Mouse (Mus musculus) MEL (cell line): ENCODE measurements at regions not wholly inside any gene's neighbourhood (a gene's known extent, or its start where the extent isn't known, plus 50 kb on each side); places are given as distances from the start of the nearest gene placed in this dataset.

Experiments
- DNase-seq: peaks from one replicate; pipeline ENCODE4 v3.0.0; 2011; ENCODE audit warnings: low read depth, low spot score
- H3K27ac ChIP-seq: 2 replicates; pipeline ENCODE4 v1.5.1; 2012; ENCODE audit warnings: low read depth, mild to moderate bottlenecking, control low read depth, low read length, moderate library complexity; ENCODE audit not compliant: control insufficient read depth
- H3K27me3 ChIP-seq, 2 experiments: fragments of 150-350 bp in 1 of 2; sonication (generic) in 1 of 2; 2 replicates each; pipeline ENCODE4 v1.6.1; 2012; ENCODE audit warnings: low read length in 2 of 2, mild to moderate bottlenecking in 2 of 2, improper control_type of control experiment in 1 of 2, moderate library complexity in 1 of 2; ENCODE audit not compliant: insufficient read depth in 2 of 2, control insufficient read depth in 1 of 2
- H3K36me3 ChIP-seq, 2 experiments: 2 replicates each; pipeline ENCODE4 v1.6.1; 2012 to 2014; ENCODE audit warnings: low read length in 2 of 2, improper control_type of control experiment in 1 of 2, inconsistent platforms in 1 of 2, mild to moderate bottlenecking in 1 of 2; ENCODE audit not compliant: insufficient read depth in 2 of 2, control insufficient read depth in 1 of 2
- H3K4me1 ChIP-seq, 2 experiments: fragments of 150-350 bp in 1 of 2; sonication (generic) in 1 of 2; 2 replicates each; pipeline ENCODE4 v1.6.1; 2012; ENCODE audit warnings: low read length in 2 of 2, improper control_type of control experiment in 1 of 2, mild to moderate bottlenecking in 1 of 2; ENCODE audit not compliant: insufficient read depth in 2 of 2, control insufficient read depth in 1 of 2
- H3K4me3 ChIP-seq, 2 experiments: fragments of 150-350 bp in 1 of 2; sonication (generic) in 1 of 2; 2 replicates each; pipeline ENCODE4 v1.5.1; 2012; ENCODE audit warnings: low read depth in 2 of 2, low read length in 2 of 2, mild to moderate bottlenecking in 2 of 2, moderate library complexity in 2 of 2, control low read depth in 1 of 2, improper control_type of control experiment in 1 of 2; ENCODE audit not compliant: control insufficient read depth in 1 of 2, insufficient read depth in 1 of 2
- H3K79me2 ChIP-seq: 2 replicates; pipeline ENCODE4 v1.6.1; 2012; ENCODE audit warnings: mild to moderate bottlenecking, low read length, moderate library complexity; ENCODE audit not compliant: control insufficient read depth, poor library complexity, insufficient read depth
- H3K9ac ChIP-seq: 2 replicates; pipeline ENCODE4 v1.6.1; 2012; ENCODE audit warnings: low read depth, mild to moderate bottlenecking, control low read depth, low read length, moderate library complexity; ENCODE audit not compliant: control insufficient read depth, poor library complexity, severe bottlenecking
- H3K9me3 ChIP-seq: fragments of 150-350 bp; sonication (generic); replicated peaks from 2 replicates; pipeline ENCODE4 v1.6.1; 2012; ENCODE audit warnings: mild to moderate bottlenecking, low read length, improper control_type of control experiment, moderate library complexity; ENCODE audit not compliant: insufficient read depth
- CHD1 ChIP-seq: IDR thresholded peaks from 2 replicates; pipeline ENCODE4 v1.6.1; 2012; ENCODE audit warnings: low read depth, mild to moderate bottlenecking, inconsistent platforms, low read length, improper control_type of control experiment
- E2F4 ChIP-seq: IDR thresholded peaks from 2 replicates; pipeline ENCODE4 v1.6.1; 2011; ENCODE audit warnings: low read depth, low read length, improper control_type of control experiment, borderline replicate concordance
- EP300 ChIP-seq, 2 experiments: IDR thresholded peaks; 2 replicates each; pipeline ENCODE4 v1.6.1; 2011; ENCODE audit warnings: improper control_type of control experiment in 2 of 2, low read length in 2 of 2, low read depth in 1 of 2, mild to moderate bottlenecking in 1 of 2
- ETS1 ChIP-seq: IDR thresholded peaks from 2 replicates; pipeline ENCODE4 v1.6.1; 2012; ENCODE audit warnings: low read depth, mild to moderate bottlenecking, inconsistent platforms, low read length, improper control_type of control experiment, moderate library complexity
- GABPA ChIP-seq: IDR thresholded peaks from 2 replicates; pipeline ENCODE4 v1.6.1; 2012; ENCODE audit warnings: low read depth, mild to moderate bottlenecking, inconsistent platforms, low read length, improper control_type of control experiment, moderate library complexity
- GATA1 ChIP-seq: IDR thresholded peaks from 2 replicates; pipeline ENCODE4 v1.6.1; 2011; ENCODE audit warnings: low read depth, low read length, improper control_type of control experiment
- HCFC1 ChIP-seq: IDR thresholded peaks from 2 replicates; pipeline ENCODE4 v1.6.1; 2012; ENCODE audit warnings: low read depth, mild to moderate bottlenecking, inconsistent platforms, low read length, improper control_type of control experiment, moderate library complexity
- KAT2A ChIP-seq: conservative IDR thresholded peaks from 2 replicates; pipeline ENCODE4 v1.6.1; 2012; ENCODE audit warnings: low read depth, low read length, improper control_type of control experiment, inconsistent platforms
- MAX ChIP-seq: IDR thresholded peaks from 2 replicates; pipeline ENCODE4 v1.6.1; 2011; ENCODE audit warnings: low read length, improper control_type of control experiment
- MEF2A ChIP-seq: IDR thresholded peaks from 2 replicates; pipeline ENCODE4 v1.6.1; 2014; ENCODE audit warnings: low read depth, mild to moderate bottlenecking, inconsistent platforms, low read length, improper control_type of control experiment; ENCODE audit not compliant: poor library complexity, insufficient replicate concordance, severe bottlenecking; ENCODE audit errors: extremely low read depth
- NELFE ChIP-seq: IDR thresholded peaks from 2 replicates; pipeline ENCODE4 v1.6.1; 2011; ENCODE audit warnings: low read depth, low read length, improper control_type of control experiment
- POLR2AphosphoS5 ChIP-seq: IDR thresholded peaks from 2 replicates; pipeline ENCODE4 v1.6.1; 2012; ENCODE audit warnings: low read depth, borderline replicate concordance, mild to moderate bottlenecking, inconsistent platforms, low read length, moderate library complexity, mixed read lengths
- RAD21 ChIP-seq: IDR thresholded peaks from 2 replicates; pipeline ENCODE4 v1.6.1; 2011; ENCODE audit warnings: mild to moderate bottlenecking, low read depth, low read length, improper control_type of control experiment
- SIN3A ChIP-seq: IDR thresholded peaks from 2 replicates; pipeline ENCODE4 v1.6.1; 2012; ENCODE audit warnings: low read length, improper control_type of control experiment, inconsistent platforms
- TAL1 ChIP-seq: IDR thresholded peaks from 2 replicates; pipeline ENCODE4 v1.6.1; 2012; ENCODE audit warnings: mild to moderate bottlenecking, inconsistent platforms, low read length, moderate library complexity, mixed read lengths
- USF1 ChIP-seq: IDR thresholded peaks from 2 replicates; pipeline ENCODE4 v1.6.1; 2014; ENCODE audit warnings: low read depth, mild to moderate bottlenecking, inconsistent platforms, low read length, improper control_type of control experiment, moderate library complexity

- Histone ChIP-seq H3K4me3 (no peak overlapping the region), H3K79me2 (no peaks in the 10 kb centered on the region), H3K27me3 (peaks cover under 1 to 2% of the 10 kb centered on the region in 2 experiments; a peak in 1 of 4 replicates), H3K36me3 (no peaks in the 10 kb centered on the region), H3K27ac (no peak overlapping the region), H3K9me3 (no peaks in the 10 kb centered on the region), H3K9ac (no peak overlapping the region), H3K4me1 (no peaks in the 10 kb centered on the region)
- no peak for TF ChIP-seq GABPA
- TF ChIP-seq USF1, result 0 out of 2 replicates have a peak, but pooled peaks have one; percentile 12
- DNase-seq, result no peak
Measured at GRCm38 (mm10) chr2:27596217-27596616, 80.0 kb upstream of the Rxra start.

DNA sequence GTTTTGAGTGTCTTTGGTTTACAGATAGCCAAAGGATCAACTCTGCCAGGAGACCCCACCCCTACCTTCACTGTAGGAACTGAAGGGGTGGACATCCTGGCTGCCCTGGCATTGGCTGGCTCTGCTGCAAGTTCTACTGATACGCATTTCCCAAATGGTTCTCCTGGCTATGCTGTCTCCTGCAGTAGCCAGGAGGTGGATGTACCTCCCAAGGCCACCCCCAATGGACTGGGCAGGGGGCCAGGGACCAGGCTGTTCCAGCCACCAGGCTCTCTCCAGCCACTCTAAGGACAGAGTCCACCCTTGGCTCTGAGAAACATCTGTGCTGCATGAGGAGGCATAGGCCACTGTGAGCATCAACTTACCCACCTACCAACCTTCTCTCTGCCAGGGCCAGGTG lies 79.3 kb upstream of the Rxra start:
- Histone ChIP-seq H3K4me3 (no peak overlapping the region), H3K9me3 (no peaks in the 10 kb centered on the region), H3K4me1 (no peaks in the 10 kb centered on the region), H3K9ac (no peak overlapping the region)
- DNase-seq, result no peak
- TF ChIP-seq SIN3A, result no peak
- TF ChIP-seq POLR2AphosphoS5, result no peak
- TF ChIP-seq CHD1, result no peak
- no peak for TF ChIP-seq TAL1
- TF ChIP-seq MAX, result no peak
- no peak for TF ChIP-seq HCFC1
- TF ChIP-seq EP300 (IDR thresholded peaks at IDR 0.05; ENCODE audit: low read depth in 1 of 2, low read length in 2 of 2), result no peak
- TF ChIP-seq NELFE, result no peak
- no peak for TF ChIP-seq MEF2A
- TF ChIP-seq, all 39 proteins: peak for 0
- no peaks in the 10 kb centered on the region for H3K79me2 ChIP-seq
- no peak overlapping the region for H3K27ac ChIP-seq
- no peaks in the 10 kb centered on the region for H3K36me3 ChIP-seq
- peaks cover 1 to 2% of the 10 kb centered on the region in 2 experiments; a peak in 1 of 4 replicates for H3K27me3 ChIP-seq

- Histone ChIP-seq H3K4me3 (no peak overlapping the region), H3K4me1 (no peaks in the 10 kb centered on the region), H3K9me3 (no peaks in the 10 kb centered on the region), H3K36me3 (no peaks in the 10 kb centered on the region)
- TF ChIP-seq E2F4, result no peak
- no peak for TF ChIP-seq GABPA
- TF ChIP-seq RAD21, result no peak
- TF ChIP-seq GATA1, result no peak
- TF ChIP-seq ETS1, result no peak
- TF ChIP-seq KAT2A, result no peak
- TF ChIP-seq, all 39 proteins: peak for 0
- Histone ChIP-seq H3K9ac (no peak overlapping the region), H3K27me3 (peaks cover 1 to 2% of the 10 kb centered on the region in 2 experiments; a peak in 1 of 4 replicates), H3K27ac (no peak overlapping the region), H3K79me2 (no peaks in the 10 kb centered on the region)
- no peak for DNase-seq
Measured at GRCm38 (mm10) chr2:27597901-27598300, 78.3 kb upstream of the Rxra start.
